Mouse (Mus musculus): ENCODE results near the gene Nsfl1c. TPM values are rescaled to one million over a fixed set of nuclear protein-coding genes. Genes with fewer than 3 reads are reported as not detected.
A peak's percentile ranks its signal among the peaks of the same experiment; 100 is the strongest.

The Nsfl1c gene
- polyA plus RNA-seq, 1 experiment: 113 TPM

DNA sequence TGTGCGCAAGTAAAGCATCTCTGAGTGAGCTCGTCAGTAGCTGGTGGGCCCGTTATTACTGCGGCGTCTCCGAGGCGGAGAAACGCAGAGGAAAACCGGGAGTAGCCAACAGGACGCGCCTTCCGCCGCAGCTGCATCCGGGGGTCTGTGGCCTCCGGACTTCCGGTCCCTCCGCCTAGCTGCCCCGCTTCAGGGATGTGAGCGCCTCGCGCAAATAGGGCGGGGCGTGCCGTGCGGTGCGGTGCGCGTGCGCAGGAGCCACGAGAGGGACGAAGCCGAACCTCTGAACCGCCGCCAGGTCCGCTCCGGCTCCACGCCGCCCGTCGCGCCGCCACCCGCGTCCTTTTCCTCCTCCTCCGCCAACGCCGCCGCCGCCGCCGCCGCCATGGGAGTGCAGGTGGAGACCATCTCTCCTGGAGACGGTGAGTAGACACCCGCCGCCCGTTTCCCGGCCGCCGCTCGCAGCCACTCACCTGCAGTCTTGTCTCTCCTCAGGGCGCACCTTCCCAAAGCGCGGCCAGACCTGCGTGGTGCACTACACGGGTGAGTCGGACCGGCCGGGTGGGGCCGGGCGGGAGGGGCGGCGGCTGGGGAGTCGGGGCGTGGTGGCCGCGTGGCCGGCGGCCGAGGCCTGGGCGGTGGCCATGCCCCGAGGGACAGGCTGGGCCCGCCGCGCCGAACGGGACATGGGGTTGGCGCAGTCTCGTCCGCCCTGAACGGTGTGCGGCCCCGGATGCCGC is 48.5 kb downstream of the Nsfl1c start, which contains the start of gene Fkbp1a:
TSS of gene Fkbp1a (plus strand) at position 161 of the 740 bp plus-strand sequence.
- Histone ChIP-seq H3K4me3 (ENCODE audit: insufficient read depth, low read length) (peak within 1 kb of the TSS; percentile 98), H3K27ac (ENCODE audit: insufficient read depth, low read length) (peak within 1 kb of the TSS; percentile 94), H3K4me1 (ENCODE audit: control insufficient read depth, insufficient read depth, low read length) (peaks cover 8% of the 10 kb centered on the region; the same call in 1 of the 2 replicates)
- TF ChIP-seq CTCF (IDR thresholded peaks at IDR 0.05; ENCODE audit: borderline replicate concordance, insufficient read depth, low read length): no peak
- peak; percentile 95 for TF ChIP-seq POLR2A (IDR thresholded peaks at IDR 0.05; ENCODE audit: low read depth, low read length)

DNA sequence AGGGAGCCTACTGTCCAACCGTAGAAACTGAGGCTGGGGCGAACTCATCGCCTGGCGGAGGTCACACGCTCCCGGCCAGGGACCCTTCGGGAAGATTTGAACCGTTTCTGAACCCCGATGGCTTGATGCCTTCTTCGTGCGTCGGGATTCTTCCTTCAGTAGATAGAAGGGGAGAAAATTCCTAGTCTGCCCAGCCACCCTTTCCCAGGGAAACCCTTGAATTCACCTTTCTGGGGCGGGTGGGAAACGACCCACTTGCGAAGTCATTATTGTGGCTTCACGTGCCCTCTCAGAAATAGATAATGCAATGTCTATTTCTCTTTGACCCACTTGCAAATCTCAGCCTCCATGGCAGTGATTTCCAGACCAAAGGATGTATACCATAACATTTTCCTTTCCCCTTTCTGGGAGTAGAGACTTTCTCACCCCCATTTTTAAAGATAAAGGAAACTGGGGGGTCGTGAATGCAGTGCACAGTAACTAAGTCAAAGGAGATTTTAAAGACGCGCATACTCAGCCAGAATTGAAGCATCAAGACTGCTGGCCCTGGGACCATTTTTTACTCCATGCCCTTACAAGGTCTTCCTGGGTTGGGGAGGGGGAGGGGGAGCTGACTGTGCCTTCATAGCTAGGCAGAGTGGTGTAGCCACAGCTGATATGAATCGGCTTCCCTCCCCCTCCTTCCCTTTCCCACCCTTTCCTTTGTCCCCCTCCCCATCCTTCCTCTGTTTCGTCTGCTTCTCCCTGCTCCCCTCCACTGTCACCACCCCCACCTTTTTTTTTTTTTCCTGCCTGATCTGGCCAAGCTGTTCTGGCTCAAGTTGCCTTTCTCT is 49.3 kb downstream of the Nsfl1c start:
- TF ChIP-seq POLR2A (IDR thresholded peaks at IDR 0.05; ENCODE audit: low read depth, low read length): peak; percentile 46
- no peak for TF ChIP-seq CTCF (IDR thresholded peaks at IDR 0.05; ENCODE audit: borderline replicate concordance, insufficient read depth, low read length)
- Histone ChIP-seq H3K4me1 (ENCODE audit: control insufficient read depth, insufficient read depth, low read length) (peaks cover 8% of the 10 kb centered on the region; the same call in 1 of the 2 replicates), H3K4me3 (ENCODE audit: insufficient read depth, low read length) (peak overlapping the region; percentile 98)

DNA sequence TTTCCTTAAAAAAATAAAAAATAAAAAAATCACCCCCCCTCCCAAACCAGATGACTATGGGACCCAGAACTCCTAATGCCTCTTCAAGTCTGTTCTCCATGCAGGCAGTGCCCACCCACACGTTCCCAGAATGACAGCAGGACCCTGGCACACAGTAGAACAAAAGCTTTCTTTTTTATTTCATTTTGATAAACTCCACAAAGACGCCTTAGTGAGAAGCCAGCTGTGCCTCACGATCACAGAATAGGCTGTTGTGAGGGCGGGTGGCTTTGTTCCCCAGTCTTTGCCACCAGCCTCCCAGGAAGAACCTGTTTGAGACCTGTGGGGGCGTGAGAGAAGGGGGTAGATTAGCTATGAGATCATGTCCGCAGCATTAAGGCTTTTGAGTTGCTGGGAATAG is 50.7 kb downstream of the Nsfl1c start:
- Histone ChIP-seq H3K27ac (ENCODE audit: insufficient read depth, low read length) (no peak overlapping the region), H3K4me3 (ENCODE audit: insufficient read depth, low read length) (peak overlapping the region; percentile 98), H3K4me1 (ENCODE audit: control insufficient read depth, insufficient read depth, low read length) (peaks cover 15% of the 10 kb centered on the region)
- TF ChIP-seq CTCF (IDR thresholded peaks at IDR 0.05; ENCODE audit: borderline replicate concordance, insufficient read depth, low read length): no peak
- TF ChIP-seq POLR2A (IDR thresholded peaks at IDR 0.05; ENCODE audit: low read depth, low read length): no peak

More for the DNA sequence above, 49.3 kb downstream of the Nsfl1c start:
- H3K27ac ChIP-seq (ENCODE audit: insufficient read depth, low read length): peak overlapping the region; percentile 94

DNA sequence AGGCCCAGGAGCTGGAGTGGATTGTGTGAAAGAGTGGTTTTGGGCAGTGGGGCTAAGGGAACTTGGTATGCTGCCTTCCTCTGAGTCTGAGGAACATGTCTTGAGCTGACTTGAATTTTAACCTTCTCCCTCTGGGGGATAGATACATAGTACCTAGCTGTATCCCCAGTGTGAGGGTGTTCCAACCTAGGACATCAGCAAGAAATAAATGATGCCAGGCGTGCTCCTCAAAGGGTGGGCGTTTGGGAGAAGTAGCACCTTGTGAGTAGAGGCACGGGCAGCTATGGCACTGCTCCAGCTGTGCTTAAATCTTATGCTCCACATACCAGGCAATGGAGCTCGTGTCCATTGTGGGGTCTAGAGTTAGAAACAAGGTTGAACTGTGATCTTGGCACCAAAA is 52.6 kb downstream of the Nsfl1c start:
- H3K27ac ChIP-seq (ENCODE audit: insufficient read depth, low read length): no peak overlapping the region
- H3K4me3 ChIP-seq (ENCODE audit: insufficient read depth, low read length): no peak overlapping the region
- peaks cover 15% of the 10 kb centered on the region for H3K4me1 ChIP-seq (ENCODE audit: control insufficient read depth, insufficient read depth, low read length)
- TF ChIP-seq POLR2A (IDR thresholded peaks at IDR 0.05; ENCODE audit: low read depth, low read length) (no peak), CTCF (IDR thresholded peaks at IDR 0.05; ENCODE audit: borderline replicate concordance, insufficient read depth, low read length) (no peak)

DNA sequence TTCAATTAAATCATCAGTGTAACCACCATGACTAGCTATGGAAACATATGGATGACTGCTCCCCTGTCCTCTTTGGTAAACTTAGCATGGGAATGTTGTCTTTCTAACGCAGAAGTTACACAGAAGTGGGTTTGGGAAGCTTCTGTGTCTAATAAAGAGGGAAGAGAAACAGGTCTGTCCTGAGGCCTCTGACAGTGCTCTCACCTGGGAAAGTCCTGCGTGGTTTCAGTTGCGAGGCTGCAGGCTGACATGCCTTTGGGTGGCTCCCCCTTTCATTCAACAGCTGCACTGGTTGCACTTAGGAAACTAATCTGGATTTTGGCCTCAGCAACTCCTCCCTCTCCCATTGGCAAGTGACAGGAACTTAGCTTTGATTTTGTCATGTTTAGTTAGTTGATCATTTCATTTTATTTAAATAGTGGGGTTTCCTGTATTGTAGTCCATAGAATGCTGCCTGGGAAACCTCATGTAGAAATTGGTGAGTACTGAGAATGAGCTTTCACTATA is 55.7 kb downstream of the Nsfl1c start:
- Histone ChIP-seq H3K4me3 (ENCODE audit: insufficient read depth, low read length) (no peak overlapping the region), H3K27ac (ENCODE audit: insufficient read depth, low read length) (no peak overlapping the region), H3K4me1 (ENCODE audit: control insufficient read depth, insufficient read depth, low read length) (peaks cover 14% of the 10 kb centered on the region)
- TF ChIP-seq CTCF (IDR thresholded peaks at IDR 0.05; ENCODE audit: borderline replicate concordance, insufficient read depth, low read length): no peak
- TF ChIP-seq POLR2A (IDR thresholded peaks at IDR 0.05; ENCODE audit: low read depth, low read length): no peak

Other genes starting within 250 kb of the Nsfl1c start
- not detected in 2 replicates for gene 4921509C19Rik, start 18.0 kb upstream of the Nsfl1c start, polyA plus RNA-seq (2011; ENCODE audit: insufficient read length, low read depth, missing spikeins)
- gene Fkbp1a, start 48.3 kb downstream of the Nsfl1c start, polyA plus RNA-seq (2011; ENCODE audit: insufficient read length, low read depth, missing spikeins): 543 and 620 TPM in 2 replicates
- gene Sdcbp2, start 78.4 kb downstream of the Nsfl1c start, polyA plus RNA-seq (2011; ENCODE audit: insufficient read length, low read depth, missing spikeins): 0.86 and 0.94 TPM in 2 replicates
- gene Snph, start 138.4 kb downstream of the Nsfl1c start, polyA plus RNA-seq (2011; ENCODE audit: insufficient read length, low read depth, missing spikeins): 0.44 and 1.5 TPM in 2 replicates
- gene Rad21l, start 174.4 kb downstream of the Nsfl1c start, polyA plus RNA-seq (2011; ENCODE audit: insufficient read length, low read depth, missing spikeins): not detected in 2 replicates
- not detected in 2 replicates for gene Tmem74b, start 207.8 kb downstream of the Nsfl1c start, polyA plus RNA-seq (2011; ENCODE audit: insufficient read length, low read depth, missing spikeins)